Mouse (Mus musculus): ENCODE results near the gene Eif2b5.
"Not testable (repeated sequence)": the region's sequence is repeated elsewhere in the genome, so short reads cannot be mapped to it uniquely, and the experiment has no call there.

Gene Eif2b5

GRCm38 (mm10) chr16:20498677-20499475 lies at the start of gene Eif2b5:
Eif2b5 (plus strand) TSS chr16:20498817.
- peak; percentile 95 for DNase-seq

- no peak for DNase-seq
These were observed 46.8 kb upstream of the Eif2b5 start for GRCm38 (mm10) chr16:20451774-20452173.

GRCm38 (mm10) chr16:20454155-20454654 lies 44.4 kb upstream of the Eif2b5 start:
- no peak for DNase-seq

GRCm38 (mm10) chr16:20456106-20456505 lies 42.5 kb upstream of the Eif2b5 start:
- no peak for DNase-seq

GRCm38 (mm10) chr16:20458736-20459135 lies 39.9 kb upstream of the Eif2b5 start:
- not testable (repeated sequence) for DNase-seq

- no peak for DNase-seq
These were observed 33.9 kb upstream of the Eif2b5 start for GRCm38 (mm10) chr16:20464725-20465124.

GRCm38 (mm10) chr16:20470981-20471380 lies 27.6 kb upstream of the Eif2b5 start:
- no peak for DNase-seq

GRCm38 (mm10) chr16:20471686-20472085 lies 26.9 kb upstream of the Eif2b5 start:
- DNase-seq = no peak

- no peak for DNase-seq
These were observed 24.9 kb upstream of the Eif2b5 start for GRCm38 (mm10) chr16:20473748-20474147.

GRCm38 (mm10) chr16:20474211-20474610 lies 24.4 kb upstream of the Eif2b5 start:
- DNase-seq = no peak

- no peak for DNase-seq
These were observed 23.8 kb upstream of the Eif2b5 start for GRCm38 (mm10) chr16:20474786-20475185.

GRCm38 (mm10) chr16:20475335-20475734 lies 23.3 kb upstream of the Eif2b5 start:
- no peak for DNase-seq

GRCm38 (mm10) chr16:20476857-20477256 lies 21.8 kb upstream of the Eif2b5 start:
- DNase-seq = no peak

GRCm38 (mm10) chr16:20477270-20477669 lies 21.3 kb upstream of the Eif2b5 start:
- DNase-seq = no peak

- DNase-seq = no peak
These were observed 20.1 kb upstream of the Eif2b5 start for GRCm38 (mm10) chr16:20478504-20478903.

- not testable (repeated sequence) for DNase-seq
These were observed 19.4 kb upstream of the Eif2b5 start for GRCm38 (mm10) chr16:20479026-20479760.

- no peak for DNase-seq
These were observed 18.5 kb upstream of the Eif2b5 start for GRCm38 (mm10) chr16:20480115-20480514.

GRCm38 (mm10) chr16:20481746-20482145 lies 16.9 kb upstream of the Eif2b5 start:
- no peak for DNase-seq

GRCm38 (mm10) chr16:20483716-20484115 lies 14.9 kb upstream of the Eif2b5 start:
- DNase-seq = not testable (repeated sequence)

- DNase-seq = no peak
These were observed 13.6 kb upstream of the Eif2b5 start for GRCm38 (mm10) chr16:20485061-20485460.

GRCm38 (mm10) chr16:20486048-20486447 lies 12.6 kb upstream of the Eif2b5 start:
- no peak for DNase-seq

GRCm38 (mm10) chr16:20488151-20488550 lies 10.5 kb upstream of the Eif2b5 start:
- no peak for DNase-seq

- DNase-seq = not testable (repeated sequence)
These were observed 9.9 kb upstream of the Eif2b5 start for GRCm38 (mm10) chr16:20488751-20489150.

- DNase-seq = no peak
These were observed 9.4 kb upstream of the Eif2b5 start for GRCm38 (mm10) chr16:20489233-20489632.

Measured in cerebellum, adult 8-10 months (tissue).